Mouse (Mus musculus) cortical plate, adult 2 months (tissue): ENCODE measurements at regions not wholly inside any gene's neighbourhood (a gene's known extent, or its start where the extent isn't known, plus 50 kb on each side); places are given as distances from the start of the nearest gene placed in this dataset.

ENCODE experiments used
- CTCF ChIP-seq: fragments of 200-500 bp; IDR thresholded peaks from 2 replicates; pipeline ENCODE4 v1.5.1; 2011; ENCODE audit warnings: mild to moderate bottlenecking, control low read depth, low read length; ENCODE audit not compliant: insufficient read depth; ENCODE audit errors: extremely low read depth
- POLR2A ChIP-seq: fragments of 200-500 bp; IDR thresholded peaks from 2 replicates; pipeline ENCODE4 v1.6.1; 2011; ENCODE audit warnings: mild to moderate bottlenecking, low read length, control low read depth; ENCODE audit not compliant: insufficient read depth; ENCODE audit errors: extremely low read depth

DNA sequence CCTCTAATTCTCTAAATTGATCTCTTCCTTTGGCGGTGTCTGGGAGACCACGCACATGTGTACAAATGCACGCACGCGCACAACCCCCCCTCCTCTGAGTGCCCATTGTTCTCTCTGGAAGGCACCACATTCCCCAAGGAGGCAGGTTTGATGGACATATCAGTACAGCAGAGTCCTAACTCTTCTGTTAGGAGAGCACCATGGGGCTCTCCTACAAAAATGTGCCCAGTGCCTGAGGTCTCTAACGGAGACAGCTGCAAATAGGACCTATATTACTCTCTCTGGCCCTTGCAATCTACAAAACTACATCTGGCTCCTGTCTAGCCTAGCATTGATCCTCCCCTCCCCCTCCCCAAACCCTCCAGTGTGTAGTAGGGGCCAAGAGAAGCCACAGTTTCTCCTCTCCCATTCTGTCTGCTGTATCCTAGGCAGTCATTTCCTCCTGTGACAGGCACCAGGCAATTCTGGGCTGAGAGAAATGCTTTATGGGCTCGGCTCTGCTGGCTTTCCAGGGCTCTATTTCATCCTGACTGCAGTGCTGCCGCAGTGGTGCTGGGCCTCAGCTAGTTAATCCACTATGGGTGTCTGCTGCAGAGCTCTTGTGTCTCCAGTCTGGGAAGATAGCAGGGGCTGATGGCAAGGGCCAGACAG is 340.6 kb downstream of the Rps24 start:
- TF ChIP-seq CTCF (no peak), POLR2A (no peak)
